Mouse (Mus musculus) kidney, postnatal 10 days (tissue): ENCODE measurements around the gene Ifnl2.
A peak's percentile ranks its signal among the peaks of the same experiment; 100 is the strongest.
"Not testable (repeated sequence)": the region's sequence is repeated elsewhere in the genome, so short reads cannot be mapped to it uniquely, and the experiment has no call there.

Experiments used
- DNase-seq: peaks from one replicate; pipeline ENCODE4 v3.0.0; 2021; ENCODE audit warnings: mixed read lengths

The Ifnl2 gene

GRCm38 (mm10) chr7:28510405-28510974 lies at the start of gene Ifnl2:
Gene Ifnl2, minus strand, starts transcription at chr7:28510455.
- DNase-seq, result not testable (repeated sequence)

GRCm38 (mm10) chr7:28558486-28558885 lies 48.2 kb upstream of the Ifnl2 start:
- peak; percentile 84 for DNase-seq

- no peak for DNase-seq
These were observed 47.5 kb upstream of the Ifnl2 start for GRCm38 (mm10) chr7:28557708-28558107.

- DNase-seq, result no peak
These were observed 46.8 kb upstream of the Ifnl2 start for GRCm38 (mm10) chr7:28557069-28557468.

- DNase-seq, result no peak
These were observed 45.8 kb upstream of the Ifnl2 start for GRCm38 (mm10) chr7:28555939-28556535.

GRCm38 (mm10) chr7:28553076-28553475 lies 42.8 kb upstream of the Ifnl2 start:
- no peak for DNase-seq

- no peak for DNase-seq
These were observed 37.4 kb upstream of the Ifnl2 start for GRCm38 (mm10) chr7:28547628-28548027.

GRCm38 (mm10) chr7:28547154-28547553 lies 36.9 kb upstream of the Ifnl2 start, which contains the start of gene Nccrp1:
Gene Nccrp1, minus strand, starts transcription at chr7:28547254.
- no peak for DNase-seq

GRCm38 (mm10) chr7:28546649-28547048 lies 36.4 kb upstream of the Ifnl2 start:
- no peak for DNase-seq

- no peak for DNase-seq
These were observed 35.6 kb upstream of the Ifnl2 start for GRCm38 (mm10) chr7:28545891-28546210.

- no peak for DNase-seq
These were observed 35.0 kb upstream of the Ifnl2 start for GRCm38 (mm10) chr7:28545048-28545890.

- DNase-seq, result peak; percentile 55
These were observed 33.9 kb upstream of the Ifnl2 start for GRCm38 (mm10) chr7:28544051-28544601.

GRCm38 (mm10) chr7:28540526-28540925 lies 30.3 kb upstream of the Ifnl2 start, which contains the start of gene Sycn:
Gene Sycn, plus strand, starts transcription at chr7:28540885.
- DNase-seq, result no peak

- DNase-seq, result not testable (repeated sequence)
These were observed 28.6 kb upstream of the Ifnl2 start for GRCm38 (mm10) chr7:28538886-28539285.

- DNase-seq, result peak; percentile 28
These were observed 21.8 kb upstream of the Ifnl2 start for GRCm38 (mm10) chr7:28532005-28532404.

GRCm38 (mm10) chr7:28527922-28528719 lies 17.9 kb upstream of the Ifnl2 start:
- DNase-seq, result peak; percentile 91

- not testable (repeated sequence) for DNase-seq
These were observed 12.3 kb upstream of the Ifnl2 start, which contains the start of gene Ifnl3 for GRCm38 (mm10) chr7:28522536-28522935. Gene Ifnl3, plus strand, starts transcription at chr7:28522836.

GRCm38 (mm10) chr7:28511441-28511840 lies 1.2 kb upstream of the Ifnl2 start:
- no peak for DNase-seq

GRCm38 (mm10) chr7:28509121-28509520 lies 1.1 kb downstream of the Ifnl2 start:
- not testable (repeated sequence) for DNase-seq

GRCm38 (mm10) chr7:28505585-28505984 lies 4.7 kb downstream of the Ifnl2 start:
- DNase-seq, result peak; percentile 63

GRCm38 (mm10) chr7:28495426-28495825 lies 14.8 kb downstream of the Ifnl2 start:
- DNase-seq, result no peak

- DNase-seq, result no peak
These were observed 17.9 kb downstream of the Ifnl2 start for GRCm38 (mm10) chr7:28492310-28492709.

- DNase-seq, result peak; percentile 11
These were observed 19.4 kb downstream of the Ifnl2 start for GRCm38 (mm10) chr7:28490903-28491302.
